Mouse (Mus musculus): ENCODE data around the gene Il17rc. TPM values are rescaled to one million over a fixed set of nuclear protein-coding genes. Genes with fewer than 3 reads are reported as not detected.

Il17rc gene
- 26.4 and 26.7 TPM in 2 replicates for polyA plus RNA-seq (2015; fragmentation: Nextera tagmentation; extraction: Ambion mirVana)

GRCm38 (mm10) chr6:113471297-113471936 lies at the start of gene Il17rc:
Gene Il17rc (plus strand): TSS chr6:113471427.
- peak within 1 kb of the TSS; percentile 64 for H3K4me2 ChIP-seq
- peak within 1 kb of the TSS; percentile 66 for H3K27ac ChIP-seq
- no peaks in the 10 kb centered on the region for H3K9me3 ChIP-seq
- peaks cover 23% of the 10 kb centered on the region for H3K4me1 ChIP-seq
- WGBS = 22% methylated on average over 12 of the region's 12 CpGs
- ATAC-seq (ENCODE audit: insufficient read depth, low FRiP score, low read depth) = peak; percentile 70
- H3K4me3 ChIP-seq (replicated peaks) = peak within 1 kb of the TSS; percentile 32
- peak within 1 kb of the TSS; percentile 45; the same call in 1 of the 2 replicates for H3K9ac ChIP-seq
- H3K36me3 ChIP-seq = no peaks in the 10 kb centered on the region
- H3K27me3 ChIP-seq (replicated peaks) = peaks cover 5% of the 10 kb centered on the region; the same call in 1 of the 2 replicates

GRCm38 (mm10) chr6:113423000-113423399 lies 48.2 kb upstream of the Il17rc start:
- Histone ChIP-seq H3K27me3 (replicated peaks) (no peaks in the 10 kb centered on the region), H3K4me2 (no peak overlapping the region), H3K36me3 (no peaks in the 10 kb centered on the region), H3K4me1 (peaks cover 8% of the 10 kb centered on the region; the same call in 1 of the 2 replicates), H3K27ac (no peak overlapping the region), H3K4me3 (replicated peaks) (no peak overlapping the region), H3K9me3 (no peaks in the 10 kb centered on the region), H3K9ac (no peak overlapping the region)
- ATAC-seq (ENCODE audit: insufficient read depth, low FRiP score, low read depth) = no peak
- WGBS = 71% methylated on average over 4 of the region's 4 CpGs

DNA sequence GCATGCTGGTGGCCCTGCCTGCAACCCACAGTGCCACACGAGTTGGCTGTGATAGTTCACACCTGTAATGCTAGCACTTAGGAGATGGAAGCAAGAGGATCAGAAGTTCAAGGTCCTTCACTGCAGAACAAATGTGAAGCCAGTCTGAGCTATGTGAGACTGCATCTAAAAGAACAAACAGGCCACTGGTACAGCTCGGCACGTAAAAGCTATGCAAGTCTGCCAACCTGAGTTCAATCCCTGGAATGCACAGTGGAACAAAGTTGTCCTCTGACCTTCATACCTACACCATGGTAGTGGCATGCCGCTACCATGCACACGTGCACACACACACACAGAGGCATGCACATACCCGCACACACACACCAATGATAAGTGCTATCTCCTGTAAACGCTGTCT lies 47.0 kb upstream of the Il17rc start:
- 0 out of 2 replicates have a peak, but pooled peaks cover 4% of the 10 kb centered on the region for H3K4me1 ChIP-seq
- peak; percentile 30; the same call in 1 of the 2 replicates for ATAC-seq (ENCODE audit: insufficient read depth, low FRiP score, low read depth)
- H3K27ac ChIP-seq = no peak overlapping the region
- no peaks in the 10 kb centered on the region for H3K36me3 ChIP-seq
- no peaks in the 10 kb centered on the region for H3K27me3 ChIP-seq (replicated peaks)
- 70% methylated on average over 7 of the region's 7 CpGs for WGBS
- H3K9me3 ChIP-seq = no peaks in the 10 kb centered on the region
- H3K4me2 ChIP-seq = no peak overlapping the region
- H3K9ac ChIP-seq = no peak overlapping the region
- H3K4me3 ChIP-seq (replicated peaks) = no peak overlapping the region

- H3K9me3 ChIP-seq = no peaks in the 10 kb centered on the region
- no peaks in the 10 kb centered on the region for H3K4me1 ChIP-seq
- 92% methylated on average over 4 of the region's 4 CpGs for WGBS
Observed at GRCm38 (mm10) chr6:113426696-113427095, 44.5 kb upstream of the Il17rc start.

GRCm38 (mm10) chr6:113427397-113427796 lies 43.8 kb upstream of the Il17rc start:
- Histone ChIP-seq H3K36me3 (no peaks in the 10 kb centered on the region), H3K27ac (no peak overlapping the region), H3K9me3 (no peaks in the 10 kb centered on the region), H3K27me3 (replicated peaks) (no peaks in the 10 kb centered on the region), H3K9ac (no peak overlapping the region), H3K4me2 (no peak overlapping the region), H3K4me3 (replicated peaks) (no peak overlapping the region), H3K4me1 (no peaks in the 10 kb centered on the region)
- 60% methylated on average over 3 of the region's 3 CpGs for WGBS
- no peak for ATAC-seq (ENCODE audit: insufficient read depth, low FRiP score, low read depth)

More at GRCm38 (mm10) chr6:113426696-113427095, 44.5 kb upstream of the Il17rc start:
- Histone ChIP-seq H3K4me2 (no peak overlapping the region), H3K9ac (no peak overlapping the region), H3K27me3 (replicated peaks) (no peaks in the 10 kb centered on the region), H3K27ac (no peak overlapping the region), H3K4me3 (replicated peaks) (no peak overlapping the region), H3K36me3 (no peaks in the 10 kb centered on the region)
- ATAC-seq (ENCODE audit: insufficient read depth, low FRiP score, low read depth) = no peak

DNA sequence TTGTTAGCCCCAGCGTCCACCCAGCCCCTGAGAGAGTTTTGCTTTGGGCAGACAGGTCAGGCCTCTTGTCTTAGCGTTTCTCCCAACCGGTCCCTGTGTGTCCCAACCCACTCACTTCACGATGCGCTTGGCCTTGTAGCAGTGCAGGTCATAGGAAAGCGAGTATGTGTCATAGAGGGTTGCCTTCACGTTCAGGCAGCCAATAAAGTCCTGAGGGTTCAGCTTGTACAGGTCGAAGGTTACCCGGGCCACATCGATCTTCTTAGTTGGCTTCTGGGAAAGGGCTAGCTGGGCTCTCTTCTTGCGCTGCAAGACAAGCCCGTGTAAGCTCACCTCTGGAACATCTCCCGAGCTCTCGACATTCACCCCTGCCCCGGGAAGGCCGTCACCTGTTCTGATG lies 43.2 kb upstream of the Il17rc start:
- Histone ChIP-seq H3K9me3 (no peaks in the 10 kb centered on the region), H3K4me2 (no peak overlapping the region), H3K27ac (no peak overlapping the region), H3K9ac (no peak overlapping the region), H3K36me3 (no peaks in the 10 kb centered on the region), H3K4me1 (no peaks in the 10 kb centered on the region), H3K4me3 (replicated peaks) (no peak overlapping the region), H3K27me3 (replicated peaks) (no peaks in the 10 kb centered on the region)
- 85% methylated on average over 16 of the region's 16 CpGs for WGBS
- no peak for ATAC-seq (ENCODE audit: insufficient read depth, low FRiP score, low read depth)

- no peak overlapping the region for H3K27ac ChIP-seq
- H3K9me3 ChIP-seq = no peaks in the 10 kb centered on the region
- no peak overlapping the region for H3K4me2 ChIP-seq
- no peak overlapping the region for H3K4me3 ChIP-seq (replicated peaks)
- WGBS = 77% methylated on average over 3 of the region's 3 CpGs
- ATAC-seq (ENCODE audit: insufficient read depth, low FRiP score, low read depth) = no peak
- no peak overlapping the region for H3K9ac ChIP-seq
- no peaks in the 10 kb centered on the region for H3K36me3 ChIP-seq
- H3K4me1 ChIP-seq = no peaks in the 10 kb centered on the region
- H3K27me3 ChIP-seq (replicated peaks) = no peaks in the 10 kb centered on the region
Observed at GRCm38 (mm10) chr6:113429965-113430364, 41.3 kb upstream of the Il17rc start.

GRCm38 (mm10) chr6:113430846-113431245 lies 40.4 kb upstream of the Il17rc start:
- no peak overlapping the region for H3K4me2 ChIP-seq
- H3K4me3 ChIP-seq (replicated peaks) = no peak overlapping the region
- no peaks in the 10 kb centered on the region for H3K4me1 ChIP-seq
- no peaks in the 10 kb centered on the region for H3K9me3 ChIP-seq
- no peaks in the 10 kb centered on the region for H3K36me3 ChIP-seq
- H3K27me3 ChIP-seq (replicated peaks) = no peaks in the 10 kb centered on the region
- WGBS = 52% methylated on average over 3 of the region's 3 CpGs
- H3K9ac ChIP-seq = no peak overlapping the region
- no peak for ATAC-seq (ENCODE audit: insufficient read depth, low FRiP score, low read depth)
- H3K27ac ChIP-seq = no peak overlapping the region

GRCm38 (mm10) chr6:113431801-113432200 lies 39.4 kb upstream of the Il17rc start:
- H3K9ac ChIP-seq = no peak overlapping the region

DNA sequence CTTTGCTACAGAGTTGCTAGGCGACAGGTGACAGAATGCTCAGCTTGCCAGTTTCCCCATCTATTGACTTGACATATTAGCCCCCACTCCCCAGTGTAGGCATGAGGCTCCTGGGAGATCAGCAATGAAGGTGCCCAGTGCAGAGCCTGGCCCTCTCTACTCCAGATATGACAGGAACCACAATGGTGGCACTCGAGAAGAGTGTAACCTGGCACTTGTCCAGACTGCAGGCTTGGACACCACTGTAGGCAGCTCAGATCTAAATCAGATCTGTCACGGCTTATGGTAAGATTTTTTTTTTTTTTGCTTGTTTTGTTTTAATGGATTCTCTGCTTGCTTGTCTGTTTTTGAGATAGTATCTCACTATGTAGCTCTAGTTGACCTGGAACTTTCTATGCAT lies 37.6 kb upstream of the Il17rc start:
- Histone ChIP-seq H3K9ac (no peak overlapping the region), H3K27me3 (replicated peaks) (no peaks in the 10 kb centered on the region), H3K27ac (no peak overlapping the region), H3K9me3 (no peaks in the 10 kb centered on the region), H3K4me1 (no peaks in the 10 kb centered on the region), H3K4me3 (replicated peaks) (no peak overlapping the region), H3K36me3 (no peaks in the 10 kb centered on the region), H3K4me2 (no peak overlapping the region)
- no peak for ATAC-seq (ENCODE audit: insufficient read depth, low FRiP score, low read depth)
- 82% methylated on average over 3 of the region's 3 CpGs for WGBS

More at GRCm38 (mm10) chr6:113431801-113432200, 39.4 kb upstream of the Il17rc start:
- WGBS = 60% methylated on average over 3 of the region's 3 CpGs
- Histone ChIP-seq H3K9me3 (no peaks in the 10 kb centered on the region), H3K4me1 (no peaks in the 10 kb centered on the region), H3K4me2 (no peak overlapping the region), H3K36me3 (no peaks in the 10 kb centered on the region), H3K27ac (no peak overlapping the region), H3K27me3 (replicated peaks) (no peaks in the 10 kb centered on the region), H3K4me3 (replicated peaks) (no peak overlapping the region)
- no peak for ATAC-seq (ENCODE audit: insufficient read depth, low FRiP score, low read depth)

DNA sequence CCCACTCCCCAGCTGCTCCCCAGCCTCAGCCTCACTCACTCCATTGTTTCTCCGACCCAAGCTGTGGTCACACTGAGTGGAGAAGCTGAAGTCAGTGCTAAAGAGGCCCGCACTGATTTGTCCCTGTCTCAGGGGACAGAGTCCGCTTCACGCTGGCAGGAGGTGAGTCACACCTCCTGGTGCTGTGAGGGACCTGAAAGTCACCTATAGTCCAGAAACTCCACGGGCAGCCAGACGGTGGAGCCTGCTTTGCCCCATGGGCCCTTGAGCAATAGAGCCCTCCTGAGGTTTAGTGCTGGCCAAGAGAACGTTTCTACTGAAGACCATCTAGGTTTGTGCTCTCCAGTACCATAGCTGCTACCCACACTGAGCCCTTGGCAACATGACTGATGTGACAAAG lies 36.5 kb upstream of the Il17rc start:
- WGBS = 64% methylated on average over 7 of the region's 7 CpGs
- Histone ChIP-seq H3K9me3 (no peaks in the 10 kb centered on the region), H3K9ac (no peak overlapping the region), H3K4me2 (no peak overlapping the region), H3K27ac (no peak overlapping the region), H3K4me3 (replicated peaks) (no peak overlapping the region), H3K36me3 (no peaks in the 10 kb centered on the region), H3K27me3 (replicated peaks) (no peaks in the 10 kb centered on the region), H3K4me1 (no peaks in the 10 kb centered on the region)
- ATAC-seq (ENCODE audit: insufficient read depth, low FRiP score, low read depth) = peak; percentile 84

DNA sequence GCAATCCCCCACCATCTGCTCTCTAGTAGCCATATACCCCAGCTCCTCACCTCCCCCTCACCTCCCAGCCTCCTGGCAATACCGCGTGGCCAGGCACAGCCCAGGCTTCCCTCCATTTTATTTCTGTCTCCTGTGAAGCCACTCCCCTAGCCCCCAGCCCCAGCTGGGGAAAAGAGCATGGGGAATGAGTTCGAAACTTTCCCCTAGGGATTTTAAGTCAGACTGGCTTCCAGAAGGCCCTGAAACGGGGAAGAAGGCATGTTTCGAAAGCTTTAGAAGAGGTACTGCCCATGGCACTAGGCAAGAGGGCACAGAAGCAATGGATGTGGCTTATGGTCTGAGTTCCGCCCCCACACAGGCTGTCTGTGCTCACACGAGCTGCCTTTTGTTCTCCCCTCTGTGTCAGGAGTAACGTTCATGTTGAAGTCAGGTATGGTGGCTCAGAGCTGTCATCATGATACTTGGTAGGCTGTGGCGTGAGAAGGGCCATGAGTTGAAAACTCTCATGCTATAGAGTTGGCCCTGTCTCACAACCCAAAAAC lies 35.5 kb upstream of the Il17rc start, which contains the start of gene Cidec:
TSS of gene Cidec (minus strand) at position 97 of the 542 bp plus-strand sequence.
- H3K4me2 ChIP-seq = no peak within 1 kb of the TSS
- H3K27me3 ChIP-seq (replicated peaks) = no peaks in the 10 kb centered on the region
- H3K27ac ChIP-seq = no peak within 1 kb of the TSS
- no peaks in the 10 kb centered on the region for H3K4me1 ChIP-seq
- H3K36me3 ChIP-seq = no peaks in the 10 kb centered on the region
- H3K9ac ChIP-seq = no peak within 1 kb of the TSS
- no peaks in the 10 kb centered on the region for H3K9me3 ChIP-seq
- 80% methylated on average over 9 of the region's 9 CpGs for WGBS
- no peak within 1 kb of the TSS for H3K4me3 ChIP-seq (replicated peaks)
- ATAC-seq (ENCODE audit: insufficient read depth, low FRiP score, low read depth) = no peak
